Mouse (Mus musculus) bone marrow, adult 2 months (tissue): ENCODE data around the gene Uchl3.

Experiments
- CTCF ChIP-seq: fragments of 200-500 bp; IDR thresholded peaks from 2 replicates; pipeline ENCODE4 v1.5.1; 2011; ENCODE audit warnings: low read length, control low read depth; ENCODE audit not compliant: control insufficient read depth, insufficient read depth
- POLR2A ChIP-seq: fragments of 200-500 bp; IDR thresholded peaks from 2 replicates; pipeline ENCODE4 v1.6.1; 2011; ENCODE audit warnings: low read depth, mild to moderate bottlenecking, control low read depth, low read length, borderline replicate concordance; ENCODE audit not compliant: control insufficient read depth

- TF ChIP-seq CTCF (no peak), POLR2A (no peak)
Observed at GRCm38 (mm10) chr14:101656307-101656706, 2.5 kb downstream of the Uchl3 start.
